25 mouse cellular contexts compared by ENCODE assay signal in genomic region chr14:101200230-101200629, GRCm38 (mm10). TPM values are rescaled to one million over a fixed set of nuclear protein-coding genes. Genes with fewer than 3 reads are reported as not detected.
"Had no signal": no experiment of that assay in that cellular context is flagged by ENCODE, and none has a peak within 500 bp of the region (broad histone marks: within the 10 kb centered on the region; RNA-seq: fewer than 3 reads in every experiment).

Gene Prr30 (minus strand): TSS chr14:101200330.

- H3K9me3 ChIP-seq: lung, embryonic 15.5 days; midbrain, embryonic 10.5 days; midbrain, embryonic 12.5 days; neural tube, embryonic 12.5 days; stomach, embryonic 15.5 days had no signal

- H3K4me3 ChIP-seq: liver, embryonic 13.5 days; liver, embryonic 15.5 days; lung, embryonic 15.5 days; midbrain, embryonic 10.5 days; midbrain, embryonic 12.5 days; neural tube, embryonic 12.5 days; stomach, embryonic 15.5 days had no signal

- H3K27me3 ChIP-seq: liver, embryonic 13.5 days; liver, embryonic 15.5 days; lung, embryonic 15.5 days; midbrain, embryonic 12.5 days; neural tube, embryonic 12.5 days; stomach, embryonic 15.5 days had no signal

- H3K27ac ChIP-seq: liver, embryonic 13.5 days; liver, embryonic 15.5 days; lung, embryonic 15.5 days; macrophage; midbrain, embryonic 10.5 days; midbrain, embryonic 12.5 days; neural tube, embryonic 12.5 days; stomach, embryonic 15.5 days; stomach, postnatal 0 days had no signal

- H3K36me3 ChIP-seq: liver, embryonic 13.5 days; liver, embryonic 15.5 days; lung, embryonic 15.5 days; midbrain, embryonic 10.5 days; midbrain, embryonic 12.5 days; neural tube, embryonic 12.5 days; stomach, embryonic 15.5 days had no signal

- DNase-seq: liver, embryonic 13.5 days; liver, postnatal 0 days; lung, adult 2 months; lung, postnatal 14 days; lung, postnatal 36 days; midbrain, embryonic 14.5 days; right cerebral cortex, postnatal 14 days; thymus, adult 2 months; thymus, postnatal 25 days; thymus, postnatal 4 days had no signal

- H3K9ac ChIP-seq: liver, embryonic 13.5 days; liver, embryonic 15.5 days; liver, postnatal 0 days; lung, embryonic 15.5 days; midbrain, embryonic 12.5 days; neural tube, embryonic 12.5 days; stomach, embryonic 15.5 days had no signal

- H3K4me1 ChIP-seq: liver, embryonic 13.5 days; liver, embryonic 15.5 days; lung, embryonic 15.5 days; midbrain, embryonic 10.5 days; midbrain, embryonic 12.5 days; neural tube, embryonic 12.5 days; stomach, embryonic 15.5 days had no signal

- ATAC-seq: liver, postnatal 0 days; lung, postnatal 0 days had no signal

- H3K4me2 ChIP-seq: liver, embryonic 13.5 days; liver, embryonic 15.5 days; lung, embryonic 15.5 days; midbrain, embryonic 12.5 days; neural tube, embryonic 12.5 days; stomach, embryonic 15.5 days had no signal

RNA-seq across cellular contexts. Expression of gene Prr30, which starts in this region (rescaled TPM):
- total RNA-seq: megakaryocyte-erythroid progenitor cell, adult 5-6 weeks; midbrain, postnatal 0 days; monocyte, adult 5-6 weeks; neutrophil, adult 5-6 weeks had no signal
- polyA plus RNA-seq: liver, embryonic 13.5 days; liver, embryonic 15.5 days; liver, postnatal 0 days; lung, adult 2 months; lung, embryonic 15.5 days; lung, postnatal 0 days; macrophage; midbrain, embryonic 10.5 days; midbrain, embryonic 12.5 days; midbrain, embryonic 14.5 days; midbrain, postnatal 0 days; neural tube, embryonic 12.5 days; neural tube, embryonic 14.5 days; spleen, adult 2 months; stomach, embryonic 15.5 days; stomach, postnatal 0 days had no signal
